Mouse (Mus musculus) gonadal fat pad, adult 2 months (tissue): ENCODE results near the gene Eng. TPM values are rescaled to one million over a fixed set of nuclear protein-coding genes. Genes with fewer than 3 reads are reported as not detected.

Experiments
- DNase-seq: peaks from one replicate; pipeline ENCODE4 v3.0.0-alpha.2; 2012; ENCODE audit warnings: low read depth
- polyA plus RNA-seq: library from polyadenylated mRNA; depleted of rRNA; stranded (reverse); fragments of >200 nt; gene quantifications from 2 replicates; pipeline ENCODE4 v1.2.3, GENCODE M21; 2012

The Eng gene
- polyA plus RNA-seq, 1 experiment: 109 TPM

GRCm38 (mm10) chr2:32621517-32621859 is 24.9 kb upstream of the Eng start, which contains the start of gene Ak1:
Gene Ak1, plus strand, starts transcription at chr2:32621758.
- DNase-seq: no peak

GRCm38 (mm10) chr2:32624111-32624748 is 22.2 kb upstream of the Eng start:
- DNase-seq: no peak

GRCm38 (mm10) chr2:32625212-32625872 is 21.1 kb upstream of the Eng start:
- DNase-seq: no peak

- no peak for DNase-seq
Observed at GRCm38 (mm10) chr2:32625873-32626694, 20.3 kb upstream of the Eng start.

GRCm38 (mm10) chr2:32627266-32628043 is 18.9 kb upstream of the Eng start:
- DNase-seq: no peak

- no peak for DNase-seq
Observed at GRCm38 (mm10) chr2:32628044-32628550, 18.3 kb upstream of the Eng start.

GRCm38 (mm10) chr2:32628729-32629128 is 17.7 kb upstream of the Eng start:
- DNase-seq: no peak

GRCm38 (mm10) chr2:32629276-32629976 is 17.0 kb upstream of the Eng start:
- peak; percentile 44 for DNase-seq

- no peak for DNase-seq
Observed at GRCm38 (mm10) chr2:32630036-32630435, 16.4 kb upstream of the Eng start.

GRCm38 (mm10) chr2:32631046-32631445 is 15.3 kb upstream of the Eng start:
- no peak for DNase-seq

GRCm38 (mm10) chr2:32631737-32632394 is 14.5 kb upstream of the Eng start:
- DNase-seq: no peak

GRCm38 (mm10) chr2:32633660-32634059 is 12.7 kb upstream of the Eng start:
- no peak for DNase-seq

- DNase-seq: no peak
Observed at GRCm38 (mm10) chr2:32634277-32635105, 11.9 kb upstream of the Eng start.

GRCm38 (mm10) chr2:32636617-32637016 is 9.8 kb upstream of the Eng start:
- no peak for DNase-seq

GRCm38 (mm10) chr2:32637778-32638281 is 8.6 kb upstream of the Eng start:
- DNase-seq: no peak

- DNase-seq: no peak
Observed at GRCm38 (mm10) chr2:32639632-32640031, 6.8 kb upstream of the Eng start.

GRCm38 (mm10) chr2:32640550-32641051 is 5.8 kb upstream of the Eng start:
- DNase-seq: no peak

GRCm38 (mm10) chr2:32641810-32642209 is 4.6 kb upstream of the Eng start:
- DNase-seq: no peak

GRCm38 (mm10) chr2:32642813-32643212 is 3.6 kb upstream of the Eng start:
- DNase-seq: no peak
